In the genomic region with DNA sequence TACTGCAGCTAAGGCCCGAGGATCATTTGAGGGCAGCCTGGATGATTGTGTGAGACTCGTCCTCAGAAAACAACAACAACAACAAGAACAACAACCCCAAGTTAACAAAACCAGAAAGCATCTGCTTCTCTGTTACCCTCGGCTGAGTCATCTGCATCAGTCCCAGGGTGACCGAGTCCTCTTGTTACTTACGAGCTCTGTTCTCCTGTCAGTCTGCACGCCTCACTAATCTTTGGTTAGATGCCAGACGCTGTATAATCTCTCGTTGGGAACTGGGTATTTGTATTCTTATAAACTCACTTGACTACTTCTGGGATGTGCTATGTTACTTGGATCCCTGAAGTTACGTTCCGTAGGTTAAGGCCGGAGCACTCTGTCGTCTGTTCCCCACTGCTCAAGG, we compare ENCODE assay signal across 26 mouse cellular contexts.
DNase-seq lines count a peak whose midpoint lies in the region; ATAC-seq lines count a peak whose summit lies in the region.
"Had no signal": no experiment of that assay in that cellular context is flagged by ENCODE, and none has a peak within 500 bp of the region (broad histone marks: within the 10 kb centered on the region; RNA-seq: fewer than 3 reads in every experiment).

No protein-coding gene starts in this region.

- H3K27me3 ChIP-seq in forebrain, embryonic 14.5 days (replicated peaks; ENCODE audit: control insufficient read depth, insufficient read depth, low read length), result no peaks in the 10 kb centered on the region
- no peaks in the 10 kb centered on the region for H3K27me3 ChIP-seq in forebrain, embryonic 16.5 days (replicated peaks; ENCODE audit: control insufficient read depth, insufficient read depth, low read length)
- H3K27me3 ChIP-seq in kidney, embryonic 15.5 days, result no peaks in the 10 kb centered on the region
- H3K27me3 ChIP-seq in midbrain, embryonic 12.5 days, result no peaks in the 10 kb centered on the region
- H3K27me3 ChIP-seq in midbrain, embryonic 13.5 days, result no peaks in the 10 kb centered on the region
- H3K27me3 ChIP-seq: embryonic facial prominence, embryonic 15.5 days; forebrain, embryonic 12.5 days; intestine, embryonic 15.5 days; neural tube, embryonic 13.5 days; stomach, embryonic 15.5 days had no signal

- no peaks in the 10 kb centered on the region for H3K9me3 ChIP-seq in forebrain, embryonic 14.5 days (replicated peaks; ENCODE audit: control insufficient read depth, low read length)
- no peaks in the 10 kb centered on the region for H3K9me3 ChIP-seq in forebrain, embryonic 16.5 days (ENCODE audit: control insufficient read depth, low read length)
- H3K9me3 ChIP-seq in kidney, embryonic 15.5 days (replicated peaks), result no peaks in the 10 kb centered on the region
- no peaks in the 10 kb centered on the region for H3K9me3 ChIP-seq in midbrain, embryonic 12.5 days
- H3K9me3 ChIP-seq in midbrain, embryonic 13.5 days, result no peaks in the 10 kb centered on the region
- H3K9me3 ChIP-seq: embryonic facial prominence, embryonic 15.5 days; forebrain, embryonic 12.5 days; intestine, embryonic 15.5 days; neural tube, embryonic 13.5 days; stomach, embryonic 15.5 days had no signal

- no peak overlapping the region for H3K4me3 ChIP-seq in forebrain, embryonic 14.5 days (ENCODE audit: low read depth, low read length)
- no peak overlapping the region for H3K4me3 ChIP-seq in forebrain, embryonic 16.5 days (replicated peaks; ENCODE audit: low read length)
- H3K4me3 ChIP-seq in kidney, embryonic 15.5 days (replicated peaks), result no peak overlapping the region
- H3K4me3 ChIP-seq in midbrain, embryonic 12.5 days, result no peak overlapping the region
- no peak overlapping the region for H3K4me3 ChIP-seq in midbrain, embryonic 13.5 days (replicated peaks)
- H3K4me3 ChIP-seq: embryonic facial prominence, embryonic 15.5 days; forebrain, embryonic 12.5 days; intestine, embryonic 15.5 days; neural tube, embryonic 13.5 days; stomach, embryonic 15.5 days had no signal

- no peak overlapping the region for H3K27ac ChIP-seq in forebrain, embryonic 14.5 days (ENCODE audit: low read depth, low read length)
- no peak overlapping the region for H3K27ac ChIP-seq in forebrain, embryonic 16.5 days (ENCODE audit: low read length)
- no peak overlapping the region for H3K27ac ChIP-seq in kidney, embryonic 15.5 days
- H3K27ac ChIP-seq in midbrain, embryonic 12.5 days (replicated peaks), result 0 out of 2 replicates have a peak overlapping the region, but pooled peaks have one; percentile 3
- no peak overlapping the region for H3K27ac ChIP-seq in midbrain, embryonic 13.5 days
- H3K27ac ChIP-seq: embryonic facial prominence, embryonic 15.5 days; forebrain, embryonic 12.5 days; intestine, embryonic 15.5 days; liver, embryonic 14.5 days; neural tube, embryonic 13.5 days; stomach, embryonic 15.5 days had no signal

- no peak overlapping the region for H3K9ac ChIP-seq in forebrain, embryonic 14.5 days (ENCODE audit: low read length)
- no peak overlapping the region for H3K9ac ChIP-seq in forebrain, embryonic 16.5 days (replicated peaks; ENCODE audit: low read depth, low read length)
- H3K9ac ChIP-seq in kidney, embryonic 15.5 days, result no peak overlapping the region
- no peak overlapping the region for H3K9ac ChIP-seq in midbrain, embryonic 12.5 days (replicated peaks)
- no peak overlapping the region for H3K9ac ChIP-seq in midbrain, embryonic 13.5 days (replicated peaks)
- H3K9ac ChIP-seq: embryonic facial prominence, embryonic 15.5 days; forebrain, embryonic 12.5 days; intestine, embryonic 15.5 days; liver, embryonic 14.5 days; neural tube, embryonic 13.5 days; stomach, embryonic 15.5 days had no signal

- H3K4me2 ChIP-seq in forebrain, embryonic 14.5 days (ENCODE audit: low read length), result no peak overlapping the region
- no peak overlapping the region for H3K4me2 ChIP-seq in forebrain, embryonic 16.5 days (ENCODE audit: low read length)
- H3K4me2 ChIP-seq in kidney, embryonic 15.5 days, result no peak overlapping the region
- H3K4me2 ChIP-seq in midbrain, embryonic 12.5 days (replicated peaks), result no peak overlapping the region
- H3K4me2 ChIP-seq in midbrain, embryonic 13.5 days (replicated peaks), result no peak overlapping the region
- H3K4me2 ChIP-seq: embryonic facial prominence, embryonic 15.5 days; forebrain, embryonic 12.5 days; intestine, embryonic 15.5 days; neural tube, embryonic 13.5 days; stomach, embryonic 15.5 days had no signal

- DNase-seq in forebrain, embryonic 14.5 days (ENCODE audit: low spot score), result peak; percentile 17
- peak; percentile 3 for DNase-seq in kidney, adult 9 months
- peak; percentile 49 for DNase-seq in Muller cell, postnatal 12 days (ENCODE audit: inconsistent ontology term)
- DNase-seq in spleen, adult 12 weeks (ENCODE audit: low spot score), result no peak
- DNase-seq: adrenal gland, postnatal 25 days; cerebellum, adult 18-20 months; cerebellum, postnatal 10 days; gastrocnemius, postnatal 14 days; heart, adult 18-20 months; heart, postnatal 14 days; left cerebral cortex, postnatal 4 days; liver; lung, adult 2 months; right cerebral cortex, postnatal 14 days had no signal

- WGBS in forebrain, embryonic 14.5 days, result 65% methylated on average over 12 of the region's 12 CpGs
- 61% methylated on average over 12 of the region's 12 CpGs for WGBS in forebrain, embryonic 16.5 days
- WGBS in kidney, embryonic 15.5 days, result 51% methylated on average over 12 of the region's 12 CpGs
- 71% methylated on average over 12 of the region's 12 CpGs for WGBS in midbrain, embryonic 12.5 days
- WGBS in midbrain, embryonic 13.5 days, result 67% methylated on average over 12 of the region's 12 CpGs

- no peaks in the 10 kb centered on the region for H3K4me1 ChIP-seq in forebrain, embryonic 14.5 days (ENCODE audit: control insufficient read depth, insufficient read depth, low read length)
- H3K4me1 ChIP-seq in forebrain, embryonic 16.5 days (replicated peaks; ENCODE audit: control insufficient read depth, insufficient read depth, low read length), result no peaks in the 10 kb centered on the region
- no peaks in the 10 kb centered on the region for H3K4me1 ChIP-seq in kidney, embryonic 15.5 days
- H3K4me1 ChIP-seq in midbrain, embryonic 12.5 days, result no peaks in the 10 kb centered on the region
- peaks cover 17% of the 10 kb centered on the region for H3K4me1 ChIP-seq in midbrain, embryonic 13.5 days (replicated peaks)
- H3K4me1 ChIP-seq: embryonic facial prominence, embryonic 15.5 days; forebrain, embryonic 12.5 days; intestine, embryonic 15.5 days; stomach, embryonic 15.5 days had no signal

- no peak for ATAC-seq in forebrain, embryonic 14.5 days
- no peak for ATAC-seq in forebrain, embryonic 16.5 days
- ATAC-seq in kidney, embryonic 15.5 days (replicated peaks; ENCODE audit: low FRiP score), result no peak
- ATAC-seq in midbrain, embryonic 12.5 days (ENCODE audit: low FRiP score, low read depth), result no peak
- ATAC-seq in midbrain, embryonic 13.5 days, result no peak
- ATAC-seq: hindbrain, embryonic 16.5 days; intestine, embryonic 15.5 days had no signal

- no peaks in the 10 kb centered on the region for H3K36me3 ChIP-seq in forebrain, embryonic 14.5 days (ENCODE audit: control insufficient read depth, insufficient read depth, low read length)
- no peaks in the 10 kb centered on the region for H3K36me3 ChIP-seq in forebrain, embryonic 16.5 days (ENCODE audit: control insufficient read depth, insufficient read depth)
- H3K36me3 ChIP-seq in kidney, embryonic 15.5 days, result no peaks in the 10 kb centered on the region
- no peaks in the 10 kb centered on the region for H3K36me3 ChIP-seq in midbrain, embryonic 12.5 days
- H3K36me3 ChIP-seq in midbrain, embryonic 13.5 days, result no peaks in the 10 kb centered on the region
- H3K36me3 ChIP-seq: embryonic facial prominence, embryonic 15.5 days; forebrain, embryonic 12.5 days; G1E; intestine, embryonic 15.5 days; neural tube, embryonic 13.5 days; stomach, embryonic 15.5 days had no signal
